Mouse (Mus musculus) testis, adult 2 months (tissue): Measurements from ENCODE around the gene Cd300c2. TPM values are rescaled to one million over a fixed set of nuclear protein-coding genes. Genes with fewer than 3 reads are reported as not detected.
"Not testable (repeated sequence)": the region's sequence is repeated elsewhere in the genome, so short reads cannot be mapped to it uniquely, and the experiment has no call there.

Experiments
- H3K27ac ChIP-seq: fragments of 200-500 bp; 2 replicates; pipeline ENCODE4 v1.5.1; 2012; ENCODE audit warnings: low read depth, low read length; ENCODE audit not compliant: control insufficient read depth, insufficient read depth
- H3K27me3 ChIP-seq: fragments of 200-500 bp; 2 replicates; pipeline ENCODE4 v1.6.1; 2012; ENCODE audit warnings: mild to moderate bottlenecking, low read length, moderate library complexity; ENCODE audit not compliant: control insufficient read depth, insufficient read depth
- H3K36me3 ChIP-seq: fragments of 200-500 bp; 2 replicates; pipeline ENCODE4 v1.6.1; 2012; ENCODE audit warnings: mild to moderate bottlenecking, low read length; ENCODE audit not compliant: control insufficient read depth, insufficient read depth
- H3K4me1 ChIP-seq: fragments of 200-500 bp; 2 replicates; pipeline ENCODE4 v1.6.1; 2012; ENCODE audit warnings: low read length; ENCODE audit not compliant: control insufficient read depth, insufficient read depth
- H3K4me3 ChIP-seq: fragments of 200-500 bp; 2 replicates; pipeline ENCODE4 v1.5.1; 2012; ENCODE audit warnings: low read depth, mild to moderate bottlenecking, low read length, moderate library complexity, mixed read lengths; ENCODE audit not compliant: control insufficient read depth
- CTCF ChIP-seq: fragments of 200-500 bp; IDR thresholded peaks from 2 replicates; pipeline ENCODE4 v1.5.1; 2012; ENCODE audit warnings: low read depth, mild to moderate bottlenecking, inconsistent platforms, low read length, moderate library complexity; ENCODE audit not compliant: control insufficient read depth, insufficient read depth, insufficient replicate concordance
- POLR2A ChIP-seq: fragments of 200-500 bp; IDR thresholded peaks from 2 replicates; pipeline ENCODE4 v1.6.1; 2012; ENCODE audit warnings: low read depth, mild to moderate bottlenecking, inconsistent platforms, low read length, moderate library complexity; ENCODE audit not compliant: control insufficient read depth
- polyA plus RNA-seq: library from polyadenylated mRNA; depleted of rRNA; stranded (reverse); fragments of >200 nt; gene quantifications from 2 replicates; pipeline ENCODE4 v1.2.3, GENCODE M21; 2012; rRNA removed

Cd300c2 gene
- 0.23 and 0.58 TPM in 2 replicates for polyA plus RNA-seq

GRCm38 (mm10) chr11:115001474-115002040, at the start of gene Cd300c2:
TSS of gene Cd300c2 (minus strand) at chr11:115001880.
- Histone ChIP-seq H3K4me3 (no peak within 1 kb of the TSS), H3K36me3 (no peaks in the 10 kb centered on the region), H3K27ac (no peak within 1 kb of the TSS), H3K4me1 (no peaks in the 10 kb centered on the region), H3K27me3 (no peaks in the 10 kb centered on the region)
- TF ChIP-seq CTCF: no peak
- TF ChIP-seq POLR2A: no peak

DNA sequence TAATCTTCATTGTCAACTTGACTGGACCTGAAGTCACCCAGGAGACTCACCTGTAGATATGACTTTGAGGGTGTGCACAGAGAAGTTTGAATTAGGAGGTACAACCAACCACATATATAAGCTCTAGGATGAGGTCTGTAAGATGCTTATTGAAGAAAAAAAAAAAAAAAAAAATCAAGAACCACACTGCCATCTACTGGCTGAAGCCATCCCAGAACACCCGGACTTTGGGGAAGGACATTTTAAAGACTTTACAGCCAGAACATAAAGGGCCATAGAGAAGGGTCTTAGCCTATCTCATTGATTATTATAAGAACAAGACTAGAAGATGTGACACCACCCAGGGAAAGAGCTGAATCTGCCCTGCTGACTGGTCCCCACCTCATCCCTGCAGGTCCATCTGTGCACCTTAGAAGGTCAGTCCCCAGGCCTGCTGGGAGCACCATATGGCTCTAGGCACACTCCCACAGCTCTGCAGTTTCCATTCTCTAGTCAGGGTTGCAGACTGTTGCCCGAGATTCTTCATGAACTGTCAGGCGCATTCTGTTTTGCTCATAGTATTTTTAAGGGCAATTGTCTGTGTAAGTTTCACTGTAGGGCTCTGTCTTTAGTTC, 47.7 kb upstream of the Cd300c2 start:
- H3K4me1 ChIP-seq: no peaks in the 10 kb centered on the region
- no peaks in the 10 kb centered on the region for H3K27me3 ChIP-seq
- no peak for TF ChIP-seq POLR2A
- TF ChIP-seq CTCF: no peak
- H3K36me3 ChIP-seq: no peaks in the 10 kb centered on the region
- H3K27ac ChIP-seq: no peak overlapping the region
- H3K4me3 ChIP-seq: no peak overlapping the region

DNA sequence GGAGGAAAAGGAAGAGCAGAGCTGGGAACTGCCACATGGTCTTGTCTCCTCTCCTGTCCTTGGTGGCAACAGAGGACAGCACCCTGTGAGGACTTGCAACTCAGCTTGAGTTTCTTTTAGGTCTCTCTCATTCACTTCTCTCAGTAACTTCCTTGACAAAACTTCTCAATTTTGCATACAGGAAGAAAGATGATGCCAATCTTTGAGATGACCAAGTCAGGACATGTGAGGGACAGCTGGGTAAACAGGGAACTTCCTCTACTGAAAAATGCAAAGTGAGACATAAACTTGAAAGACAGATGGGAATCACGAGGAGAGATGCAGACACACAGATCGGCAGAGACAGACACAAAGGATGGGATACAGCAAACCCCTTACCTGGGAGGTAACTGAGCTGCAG, 46.6 kb upstream of the Cd300c2 start, which contains the start of gene Cd300ld3:
Gene Cd300ld3 (minus strand): TSS at position 151 of the 400 bp plus-strand sequence.
- no peaks in the 10 kb centered on the region for H3K4me1 ChIP-seq
- H3K36me3 ChIP-seq: no peaks in the 10 kb centered on the region
- H3K27ac ChIP-seq: no peak within 1 kb of the TSS
- no peak for TF ChIP-seq POLR2A
- no peak for TF ChIP-seq CTCF
- H3K4me3 ChIP-seq: no peak within 1 kb of the TSS
- no peaks in the 10 kb centered on the region for H3K27me3 ChIP-seq

GRCm38 (mm10) chr11:115037669-115038068, 36.0 kb upstream of the Cd300c2 start, which contains the start of gene Cd300ld5:
TSS of gene Cd300ld5 (minus strand) at chr11:115037769.
- H3K27me3 ChIP-seq, H3K27ac ChIP-seq, H3K4me3 ChIP-seq, H3K4me1 ChIP-seq, H3K36me3 ChIP-seq: not testable (repeated sequence)

GRCm38 (mm10) chr11:115026912-115027311, 25.2 kb upstream of the Cd300c2 start, which contains the start of gene Cd300ld4:
TSS of gene Cd300ld4 (minus strand) at chr11:115027012.
- not testable (repeated sequence) for H3K4me3 ChIP-seq, H3K27me3 ChIP-seq, H3K27ac ChIP-seq, H3K4me1 ChIP-seq, H3K36me3 ChIP-seq

DNA sequence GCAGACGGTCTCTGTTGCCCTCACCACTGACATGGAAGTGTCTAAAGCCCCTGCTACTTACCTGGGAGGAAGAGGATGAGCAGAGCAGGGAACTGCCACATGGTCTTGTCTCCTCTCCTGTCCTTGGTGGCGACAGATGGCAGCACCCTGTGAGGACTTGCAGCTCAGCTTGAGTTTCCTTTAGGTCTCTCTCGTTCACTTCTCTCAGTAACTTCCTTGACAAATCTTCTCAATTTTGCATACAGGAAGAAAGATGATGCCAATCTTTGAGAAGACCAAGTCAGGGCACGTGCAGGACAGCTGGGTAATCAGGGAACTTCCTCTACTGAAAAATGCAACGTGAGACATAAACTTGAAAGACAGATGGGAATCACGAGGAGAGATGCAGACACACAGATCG, 14.4 kb upstream of the Cd300c2 start, which contains the start of gene Cd300ld2:
Gene Cd300ld2 (minus strand): TSS at position 101 of the 400 bp plus-strand sequence.
- not testable (repeated sequence) for H3K4me3 ChIP-seq, H3K36me3 ChIP-seq, H3K4me1 ChIP-seq, H3K27ac ChIP-seq, H3K27me3 ChIP-seq

DNA sequence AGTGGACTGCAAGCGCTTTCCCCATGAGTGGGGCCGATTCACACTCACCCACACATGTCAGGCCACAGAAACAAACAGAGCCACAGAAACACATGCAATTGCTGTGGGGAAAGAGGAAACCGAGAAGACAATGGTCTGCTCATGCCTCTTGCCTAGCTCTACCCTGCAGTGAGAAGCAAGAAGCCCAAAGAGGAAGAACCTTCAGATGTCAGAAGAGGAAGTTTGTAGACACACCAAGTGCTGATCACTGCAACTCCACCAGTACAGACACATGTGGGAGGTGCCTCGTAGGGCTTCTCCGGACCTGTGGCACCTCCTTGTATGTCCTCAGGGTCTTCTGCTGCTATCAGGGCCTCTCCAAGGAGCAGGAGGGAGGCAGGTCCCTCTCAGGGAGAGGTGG, 2.4 kb upstream of the Cd300c2 start:
- no peaks in the 10 kb centered on the region for H3K27me3 ChIP-seq
- H3K4me1 ChIP-seq: no peaks in the 10 kb centered on the region
- no peaks in the 10 kb centered on the region for H3K36me3 ChIP-seq
- no peak overlapping the region for H3K27ac ChIP-seq
- H3K4me3 ChIP-seq: no peak overlapping the region
- TF ChIP-seq POLR2A: no peak
- TF ChIP-seq CTCF: no peak

DNA sequence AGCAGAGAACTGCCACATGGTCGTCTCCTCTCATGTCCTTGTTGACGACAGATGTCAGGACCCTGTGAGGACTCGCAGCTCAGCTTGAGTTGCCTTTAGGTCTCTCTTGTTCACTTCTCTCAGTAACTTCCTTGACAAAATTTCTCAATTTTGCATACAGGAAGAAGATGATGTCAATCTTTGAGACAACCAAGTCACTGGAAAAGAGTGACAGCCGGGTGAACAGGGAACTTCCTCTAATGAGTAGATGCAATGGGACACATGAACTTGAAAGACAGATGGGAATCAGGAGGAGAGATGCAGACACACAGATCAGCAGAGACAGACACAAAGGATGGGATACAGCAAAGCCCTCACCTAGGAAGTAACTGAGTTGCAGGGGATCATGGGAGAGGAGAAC, 11.9 kb downstream of the Cd300c2 start, which contains the start of gene Cd300ld:
Gene Cd300ld (minus strand): TSS at position 130 of the 400 bp plus-strand sequence.
- no peak within 1 kb of the TSS for H3K27ac ChIP-seq
- H3K27me3 ChIP-seq: no peaks in the 10 kb centered on the region
- H3K4me3 ChIP-seq: no peak within 1 kb of the TSS
- TF ChIP-seq CTCF (no peak), POLR2A (no peak)
- no peaks in the 10 kb centered on the region for H3K4me1 ChIP-seq
- H3K36me3 ChIP-seq: no peaks in the 10 kb centered on the region
